In the genomic region with DNA sequence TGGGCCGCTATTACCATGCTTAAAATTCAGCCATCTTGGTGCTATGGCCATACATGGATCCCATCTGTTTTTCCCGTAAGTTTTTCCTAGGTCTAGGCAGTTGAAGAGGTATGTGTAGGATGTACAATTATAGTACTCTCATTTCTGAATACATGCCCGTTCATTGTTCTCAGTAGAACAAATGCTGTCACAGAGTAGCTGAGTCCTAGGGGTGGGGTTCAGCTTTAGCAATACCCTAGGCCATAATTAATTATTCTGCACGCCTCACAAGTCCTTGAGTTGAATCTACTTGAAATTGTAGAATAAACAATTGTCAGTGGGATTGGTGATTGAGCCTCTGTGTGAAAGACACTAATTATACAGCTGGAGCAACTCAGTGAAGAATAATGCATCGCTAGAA, we compare ENCODE assay signal across 25 mouse cellular contexts. TPM values are rescaled to one million over a fixed set of nuclear protein-coding genes. Genes with fewer than 3 reads are reported as not detected.
DNase-seq lines count a peak whose midpoint lies in the region; ATAC-seq and TF ChIP-seq lines count a peak whose summit lies in the region.
"Had no signal": no experiment of that assay in that cellular context is flagged by ENCODE, and none has a peak within 500 bp of the region (broad histone marks: within the 10 kb centered on the region; RNA-seq: fewer than 3 reads in every experiment).

No protein-coding gene starts in this region.

- ATAC-seq in forebrain, embryonic 13.5 days, result peak; percentile 63; the same call in 1 of the 2 replicates
- no peak for ATAC-seq in forebrain, embryonic 11.5 days (replicated peaks; ENCODE audit: low FRiP score)
- ATAC-seq in heart, embryonic 12.5 days (ENCODE audit: insufficient number of reproducible peaks, low FRiP score), result no peak
- no peak for ATAC-seq in lung, embryonic 15.5 days (ENCODE audit: borderline replicate concordance, extremely low read depth, low FRiP score, low TSS enrichment)
- ATAC-seq: CD4-positive, CD25-positive, alpha-beta regulatory T cell, adult 4 months; hindbrain, embryonic 16.5 days; inflammation-experienced regulatory T-cells, adult 6 months; intestine, postnatal 0 days had no signal

- no peaks in the 10 kb centered on the region for H3K4me1 ChIP-seq in forebrain, embryonic 13.5 days
- H3K4me1 ChIP-seq in forebrain, embryonic 11.5 days (replicated peaks; ENCODE audit: control insufficient read depth, insufficient read depth, low read length), result no peaks in the 10 kb centered on the region
- no peaks in the 10 kb centered on the region for H3K4me1 ChIP-seq in heart, adult 2 months (ENCODE audit: control insufficient read depth, insufficient read depth, low read length)
- H3K4me1 ChIP-seq in heart, embryonic 12.5 days (replicated peaks), result no peaks in the 10 kb centered on the region
- no peaks in the 10 kb centered on the region for H3K4me1 ChIP-seq in lung, embryonic 15.5 days
- H3K4me1 ChIP-seq: embryonic facial prominence, embryonic 13.5 days; hindbrain, embryonic 12.5 days had no signal

- H3K36me3 ChIP-seq in forebrain, embryonic 13.5 days (ENCODE audit: poor library complexity, severe bottlenecking), result no peaks in the 10 kb centered on the region
- H3K36me3 ChIP-seq in forebrain, embryonic 11.5 days (ENCODE audit: control insufficient read depth, insufficient read depth, low read length), result no peaks in the 10 kb centered on the region
- no peaks in the 10 kb centered on the region for H3K36me3 ChIP-seq in heart, adult 2 months (ENCODE audit: control insufficient read depth, insufficient read depth, low read length)
- no peaks in the 10 kb centered on the region for H3K36me3 ChIP-seq in heart, embryonic 12.5 days
- no peaks in the 10 kb centered on the region for H3K36me3 ChIP-seq in lung, embryonic 15.5 days
- H3K36me3 ChIP-seq: embryonic facial prominence, embryonic 13.5 days; G1E; hindbrain, embryonic 12.5 days had no signal

- WGBS in forebrain, embryonic 13.5 days, result 51% methylated on average over 5 of the region's 5 CpGs
- 67% methylated on average over 5 of the region's 5 CpGs for WGBS in forebrain, embryonic 11.5 days
- 59% methylated on average over 5 of the region's 5 CpGs for WGBS in heart, adult 2 months
- 77% methylated on average over 5 of the region's 5 CpGs for WGBS in heart, embryonic 12.5 days
- WGBS in lung, embryonic 15.5 days, result 57% methylated on average over 5 of the region's 5 CpGs

- H3K4me2 ChIP-seq in forebrain, embryonic 13.5 days, result no peak overlapping the region
- no peak overlapping the region for H3K4me2 ChIP-seq in forebrain, embryonic 11.5 days (ENCODE audit: low read depth, low read length, severe bottlenecking)
- no peak overlapping the region for H3K4me2 ChIP-seq in heart, embryonic 12.5 days
- H3K4me2 ChIP-seq in lung, embryonic 15.5 days, result no peak overlapping the region
- H3K4me2 ChIP-seq: embryonic facial prominence, embryonic 13.5 days; hindbrain, embryonic 12.5 days had no signal

- no peak overlapping the region for H3K4me3 ChIP-seq in forebrain, embryonic 13.5 days
- no peak overlapping the region for H3K4me3 ChIP-seq in forebrain, embryonic 11.5 days (ENCODE audit: low read depth, low read length)
- no peak overlapping the region for H3K4me3 ChIP-seq in heart, adult 2 months
- H3K4me3 ChIP-seq in heart, embryonic 12.5 days, result no peak overlapping the region
- no peak overlapping the region for H3K4me3 ChIP-seq in lung, embryonic 15.5 days
- H3K4me3 ChIP-seq: embryonic facial prominence, embryonic 13.5 days; hindbrain, embryonic 12.5 days had no signal

- H3K79me2 ChIP-seq in heart, adult 2 months (replicated peaks; ENCODE audit: control insufficient read depth, insufficient read depth, low read length), result no peaks in the 10 kb centered on the region

- TF ChIP-seq CTCF in heart, adult 2 months (IDR thresholded peaks at IDR 0.05), result no peak

- TF ChIP-seq POLR2A in heart, adult 2 months (IDR thresholded peaks at IDR 0.05; ENCODE audit: insufficient read depth, low read depth, low read length), result no peak

- H3K9me3 ChIP-seq in forebrain, embryonic 13.5 days (replicated peaks), result no peaks in the 10 kb centered on the region
- H3K9me3 ChIP-seq in forebrain, embryonic 11.5 days (ENCODE audit: control insufficient read depth, low read length), result no peaks in the 10 kb centered on the region
- no peaks in the 10 kb centered on the region for H3K9me3 ChIP-seq in heart, embryonic 12.5 days (replicated peaks)
- H3K9me3 ChIP-seq in lung, embryonic 15.5 days, result no peaks in the 10 kb centered on the region
- H3K9me3 ChIP-seq: embryonic facial prominence, embryonic 13.5 days; G1E; hindbrain, embryonic 12.5 days had no signal

- H3K27ac ChIP-seq in forebrain, embryonic 13.5 days, result no peak overlapping the region
- H3K27ac ChIP-seq in forebrain, embryonic 11.5 days (ENCODE audit: low read depth, low read length), result no peak overlapping the region
- peak overlapping the region; percentile 74 for H3K27ac ChIP-seq in heart, adult 2 months
- H3K27ac ChIP-seq in heart, embryonic 12.5 days (ENCODE audit: poor library complexity, severe bottlenecking), result no peak overlapping the region
- H3K27ac ChIP-seq in lung, embryonic 15.5 days, result peak overlapping the region; percentile 15; the same call in 1 of the 2 replicates
- H3K27ac ChIP-seq: embryonic facial prominence, embryonic 13.5 days; hindbrain, embryonic 12.5 days had no signal

- no peak for TF ChIP-seq EP300 in heart, adult 2 months (IDR thresholded peaks at IDR 0.05; ENCODE audit: insufficient read depth, low read depth, low read length)

- no peaks in the 10 kb centered on the region for H3K27me3 ChIP-seq in forebrain, embryonic 13.5 days
- no peaks in the 10 kb centered on the region for H3K27me3 ChIP-seq in forebrain, embryonic 11.5 days (ENCODE audit: control insufficient read depth, insufficient read depth, low read length)
- H3K27me3 ChIP-seq in heart, adult 2 months (ENCODE audit: control insufficient read depth, insufficient read depth, low read length), result no peaks in the 10 kb centered on the region
- no peaks in the 10 kb centered on the region for H3K27me3 ChIP-seq in heart, embryonic 12.5 days (replicated peaks)
- H3K27me3 ChIP-seq in lung, embryonic 15.5 days, result no peaks in the 10 kb centered on the region
- H3K27me3 ChIP-seq: embryonic facial prominence, embryonic 13.5 days; hindbrain, embryonic 12.5 days had no signal

- intact Hi-C loops in heart, adult 2 months (cut with DNase I), result loop anchor here (2.0 to 5.0 kb wide), 2 partner anchors 73 to 229 kb away; a partner anchor contains a TSS

- no peak overlapping the region for H3K9ac ChIP-seq in forebrain, embryonic 13.5 days
- H3K9ac ChIP-seq in forebrain, embryonic 11.5 days (ENCODE audit: low read length), result no peak overlapping the region
- no peak overlapping the region for H3K9ac ChIP-seq in heart, adult 2 months (ENCODE audit: low read depth, low read length)
- no peak overlapping the region for H3K9ac ChIP-seq in heart, embryonic 12.5 days
- no peak overlapping the region for H3K9ac ChIP-seq in lung, embryonic 15.5 days
- H3K9ac ChIP-seq: embryonic facial prominence, embryonic 13.5 days; hindbrain, embryonic 12.5 days had no signal

- no peak for DNase-seq in forebrain, embryonic 11.5 days (ENCODE audit: low spot score)
- no peak for DNase-seq in heart, adult 2 months
- DNase-seq in lung, adult 18-20 months, result no peak
- peak; percentile 7 for DNase-seq in brain, adult 2 months (ENCODE audit: low read depth, low spot score)
- no peak for DNase-seq in left cerebral cortex, adult 18-20 months (ENCODE audit: low spot score in 2 of 2)
- DNase-seq: adrenal gland, adult 8-10 months; adrenal gland, postnatal 36 days; B cell, adult 2 months; cerebellum, adult 18-20 months; cerebellum, adult 9-11 months; cerebellum, postnatal 36 days had no signal

RNA-seq across cellular contexts. Expression of a gene that starts 6.2 kb away (rescaled TPM):
- polyA plus RNA-seq in forebrain, embryonic 13.5 days (2015; fragmentation: Nextera tagmentation; extraction: Ambion mirVana), result 0.10 TPM in 1 of 2 replicates, not detected in the other
- not detected in 2 replicates for polyA plus RNA-seq in forebrain, embryonic 11.5 days (2014; fragmentation: Nextera tagmentation; extraction: Ambion mirVana)
- not detected for total RNA-seq in heart, adult 2 months (2021)
- polyA plus RNA-seq in heart, adult 2 months (2012; rRNA removed), result 0.04 TPM in 1 of 2 replicates, not detected in the other
- polyA plus RNA-seq in heart, embryonic 12.5 days (2016; fragmentation: Nextera tagmentation; extraction: Ambion mirVana), result not detected in 2 replicates
- polyA plus RNA-seq in lung, embryonic 15.5 days (2015; fragmentation: Nextera tagmentation; extraction: Ambion mirVana), result 0.06 and 0.31 TPM in 2 replicates
- total RNA-seq in left cerebral cortex, adult 18-20 months (2021), result not detected
- total RNA-seq: adrenal gland, postnatal 36 days; gastrocnemius, adult 8-10 months; heart, adult 18-20 months; heart, postnatal 25 days had no signal
- polyA plus RNA-seq: CD4-positive, CD25-positive, alpha-beta regulatory T cell, adult 4 months; embryonic facial prominence, embryonic 13.5 days; G1E; heart, embryonic 14.5 days; hindbrain, embryonic 12.5 days; hindbrain, embryonic 16.5 days; inflammation-experienced regulatory T-cells, adult 6 months had no signal

RNA-seq across cellular contexts. Expression of a gene that starts 41.5 kb away (rescaled TPM):
- 42.4 and 44.8 TPM in 2 replicates for polyA plus RNA-seq in forebrain, embryonic 13.5 days (2015; fragmentation: Nextera tagmentation; extraction: Ambion mirVana)
- 33.0 and 37.3 TPM in 2 replicates for polyA plus RNA-seq in forebrain, embryonic 11.5 days (2014; fragmentation: Nextera tagmentation; extraction: Ambion mirVana)
- 1 to 10 TPM; 3.0 to 4.3 TPM for total RNA-seq in heart, adult 2 months (2021)
- 1.1 and 2.3 TPM in 2 replicates for polyA plus RNA-seq in heart, adult 2 months (2012; rRNA removed)
- 12.0 and 12.5 TPM in 2 replicates for polyA plus RNA-seq in heart, embryonic 12.5 days (2016; fragmentation: Nextera tagmentation; extraction: Ambion mirVana)
- 16.4 and 17.3 TPM in 2 replicates for polyA plus RNA-seq in lung, embryonic 15.5 days (2015; fragmentation: Nextera tagmentation; extraction: Ambion mirVana)
- total RNA-seq in left cerebral cortex, adult 18-20 months (2021), result 10 to 100 TPM; 18.1 to 20.5 TPM

Comparison
In these comparisons a context has a peak if more than half of its experiments do, and no peak if none do; other contexts are left out.
1. H3K27ac ChIP-seq: peak in heart, adult 2 months (single experiment) and lung, embryonic 15.5 days (single experiment); none in forebrain, embryonic 13.5 days (single experiment), forebrain, embryonic 11.5 days (single experiment) and heart, embryonic 12.5 days (single experiment).